Mouse (Mus musculus) heart, postnatal 25 days (tissue): ENCODE data around the gene Ltb4r1. TPM values are rescaled to one million over a fixed set of nuclear protein-coding genes. Genes with fewer than 3 reads are reported as not detected.
A peak's percentile ranks its signal among the peaks of the same experiment; 100 is the strongest.
"Not testable (repeated sequence)": the region's sequence is repeated elsewhere in the genome, so short reads cannot be mapped to it uniquely, and the experiment has no call there.

Experiments used
- DNase-seq: peaks from one replicate; pipeline ENCODE4 v3.0.0; 2022; ENCODE audit warnings: low spot score
- intact Hi-C: fragments of 180-260 bp; cut with DNase I; formaldehyde crosslinking; loops from one replicate; pipeline ENCODE4 v1.15.1; 2025
- total RNA-seq, 2 experiments: library from RNA; stranded (reverse); gene quantifications; 2 replicates each; pipeline ENCODE4 v1.2.3; 2021

The Ltb4r1 gene
- total RNA-seq, 2 experiments from 2014 or later: 0.18 TPM; not detected in 1

DNA sequence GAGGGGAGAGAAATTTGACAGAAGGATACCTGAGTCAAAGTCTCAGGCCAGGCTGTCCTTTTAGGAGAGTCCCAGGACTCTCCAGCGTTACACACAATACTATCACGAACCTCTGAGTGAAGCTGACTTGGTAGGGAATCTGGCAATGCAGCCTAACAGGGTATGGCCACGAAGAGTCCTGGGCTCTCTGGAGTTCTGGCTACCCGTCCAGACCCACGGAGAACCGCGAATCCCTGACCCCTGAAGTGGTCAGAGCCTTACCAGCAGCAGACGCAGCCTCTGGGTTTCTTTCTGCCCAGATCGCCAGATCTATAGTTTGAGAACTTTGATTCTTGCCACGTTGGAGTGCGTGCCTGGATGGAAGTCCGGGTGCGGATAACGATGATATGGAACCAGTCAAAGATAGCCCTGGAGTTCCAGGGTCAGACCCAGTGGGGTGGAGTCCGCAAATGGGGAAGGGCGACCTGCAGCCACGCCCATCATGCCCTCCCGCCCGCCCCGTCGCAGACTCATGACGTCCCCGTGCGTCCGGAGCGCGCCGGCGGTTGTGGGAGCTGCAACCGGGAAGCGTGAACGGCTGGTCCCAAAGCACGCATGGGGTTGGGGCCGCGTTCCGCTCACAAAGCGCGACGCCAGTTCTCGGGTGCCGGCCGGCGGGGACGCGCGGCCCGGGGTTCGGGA, 20.4 kb upstream of the Ltb4r1 start, which contains the start of the genes Dhrs1 and Nop9:
Dhrs1 (minus strand) TSS at position 511 of the 681 bp plus-strand sequence.
Nop9 (plus strand) TSS at position 514 of the 681 bp plus-strand sequence.
- intact Hi-C loops: loop anchor here (1.0 kb wide), 1 partner anchor 63 kb away; no protein-coding TSS in a partner anchor
- DNase-seq: peak; percentile 76

DNA sequence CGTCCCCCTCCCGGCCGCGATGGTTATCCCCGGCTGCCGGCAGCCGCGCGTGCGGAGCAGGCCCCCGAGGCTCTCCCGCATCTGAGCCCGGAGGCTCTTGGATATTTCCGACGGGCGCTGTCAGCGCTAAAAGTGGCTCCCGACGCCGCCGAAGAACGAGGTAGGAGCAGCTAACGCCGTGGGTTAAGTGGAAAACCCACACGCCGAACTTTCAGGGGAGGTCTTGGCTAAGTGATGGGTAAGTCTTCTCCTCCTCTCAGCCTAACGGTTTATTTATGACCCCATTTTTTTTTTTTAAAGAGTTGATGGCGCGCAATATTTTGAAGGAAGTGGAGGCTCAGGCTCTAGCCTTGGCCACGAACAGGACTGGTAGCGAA, 19.9 kb upstream of the Ltb4r1 start:
- intact Hi-C loops: loop anchor here (1.0 kb wide), 1 partner anchor 64 kb away; no protein-coding TSS in a partner anchor
- no peak for DNase-seq

DNA sequence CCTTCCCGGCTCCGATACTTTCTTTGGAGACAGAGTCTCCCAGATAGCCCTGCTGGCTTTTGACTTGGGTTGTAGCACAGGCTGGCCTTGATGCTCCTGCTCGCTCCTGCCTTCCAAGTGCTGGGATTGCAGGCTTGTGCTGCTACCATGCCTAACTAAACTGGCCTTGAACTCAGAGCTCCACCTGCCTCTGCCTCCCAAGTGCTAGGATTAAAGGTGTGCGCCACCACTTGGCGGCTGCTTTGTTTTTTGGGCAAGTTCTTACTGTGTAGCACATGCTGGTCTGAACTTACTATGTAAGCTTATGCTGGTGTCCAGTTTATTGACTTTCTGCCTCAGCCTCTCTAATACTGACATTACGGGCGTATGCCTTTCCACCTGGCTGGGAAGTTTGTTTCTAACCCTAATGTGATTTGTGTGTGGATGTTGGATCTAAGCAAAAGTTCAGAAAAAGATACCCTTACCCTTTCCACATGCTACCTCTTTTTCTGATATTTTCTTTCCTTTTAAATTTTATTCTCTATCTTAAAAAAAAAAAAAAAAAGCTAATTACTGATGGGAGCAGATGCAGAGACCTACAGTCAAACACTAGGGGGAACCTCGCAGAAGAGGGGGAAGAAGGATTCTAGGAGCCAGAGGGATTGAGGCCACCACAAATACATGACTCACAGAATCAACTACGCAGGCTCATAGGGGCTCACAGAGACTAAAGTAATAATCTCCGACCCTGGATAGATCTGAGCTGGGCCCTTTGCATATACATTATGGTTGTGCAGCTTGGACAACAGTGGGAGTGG, 18.5 kb upstream of the Ltb4r1 start:
- intact Hi-C loops: no loop called here
- no peak for DNase-seq

DNA sequence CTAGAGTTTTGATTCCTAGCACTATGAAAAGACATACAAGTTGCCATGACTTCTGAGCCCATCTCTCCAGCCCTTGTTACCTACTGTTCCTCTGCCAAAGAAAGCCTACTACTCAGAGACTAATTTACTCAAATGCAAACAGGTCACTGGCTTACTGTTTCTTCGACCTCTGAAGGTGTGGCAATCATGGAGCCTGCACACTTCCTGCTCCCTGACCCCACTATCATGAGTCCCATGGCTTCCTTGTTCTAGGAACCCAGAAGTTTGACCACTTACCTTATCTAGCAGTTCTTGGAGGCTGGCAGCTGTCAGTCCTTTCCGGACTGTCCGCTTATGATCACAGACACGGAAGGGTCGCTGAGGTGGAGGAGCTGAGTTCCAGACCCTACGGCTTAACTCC, 8.2 kb upstream of the Ltb4r1 start:
- no peak for DNase-seq
- intact Hi-C loops: loop anchor here (5.0 to 10.0 kb wide), 2 partner anchors 130 to 263 kb away; partner anchors contain the start of gene Carmil3

GRCm38 (mm10) chr14:55758363-55758784, 7.4 kb upstream of the Ltb4r1 start, which contains the start of gene Cideb:
TSS of gene Cideb (minus strand) at chr14:55758458.
- intact Hi-C loops: loop anchor here (5.0 to 10.0 kb wide), 2 partner anchors 131 to 264 kb away; partner anchors contain the start of gene Carmil3

DNA sequence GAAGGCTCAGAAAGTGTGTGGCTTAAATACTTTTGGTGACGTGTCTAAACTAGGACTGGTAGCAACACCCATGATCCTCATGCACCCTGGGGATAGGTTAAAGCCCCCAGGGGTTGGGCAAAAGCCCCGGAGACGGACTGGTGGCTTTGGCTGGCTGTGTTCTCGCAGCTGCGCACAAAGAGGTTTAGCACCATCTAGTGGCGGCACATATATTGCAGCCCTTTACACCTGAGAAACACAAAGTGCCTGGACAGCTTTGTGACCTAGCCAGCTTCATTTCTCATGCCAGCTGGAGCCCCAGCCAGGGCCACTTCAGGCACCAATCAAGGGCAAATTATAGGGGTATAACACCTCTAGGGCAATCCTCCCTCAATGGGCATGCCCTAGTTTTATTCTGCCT, 5.6 kb upstream of the Ltb4r1 start:
- DNase-seq: peak; percentile 42
- intact Hi-C loops: not testable (repeated sequence)

More at GRCm38 (mm10) chr14:55758363-55758784, 7.4 kb upstream of the Ltb4r1 start, which contains the start of gene Cideb:
- no peak for DNase-seq

DNA sequence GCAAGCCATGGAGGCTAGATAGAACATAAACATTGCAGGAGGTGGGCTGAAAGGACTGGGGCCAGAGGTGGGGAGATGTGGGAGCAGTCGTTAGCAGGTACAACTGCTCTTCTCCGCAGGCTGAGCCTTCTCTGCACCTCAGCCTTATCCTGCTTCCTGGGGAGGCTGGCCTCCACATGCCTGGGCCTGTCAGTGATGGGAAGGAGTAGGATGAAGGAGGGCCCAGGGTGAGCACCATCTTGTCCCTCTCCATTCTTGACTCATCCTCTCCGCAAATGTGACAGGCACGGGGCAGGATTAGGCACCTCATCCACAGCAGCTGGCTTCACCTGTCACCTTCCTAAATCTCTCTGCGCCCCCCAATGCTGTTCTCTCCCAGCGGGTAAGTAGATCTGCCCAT, 4.6 kb upstream of the Ltb4r1 start, which contains the start of gene Ltb4r2:
Ltb4r2 (plus strand) TSS at position 266 of the 400 bp plus-strand sequence.
- no peak for DNase-seq
- intact Hi-C loops: no loop called here

GRCm38 (mm10) chr14:55762001-55762821, 3.6 kb upstream of the Ltb4r1 start:
- intact Hi-C loops: no loop called here

DNA sequence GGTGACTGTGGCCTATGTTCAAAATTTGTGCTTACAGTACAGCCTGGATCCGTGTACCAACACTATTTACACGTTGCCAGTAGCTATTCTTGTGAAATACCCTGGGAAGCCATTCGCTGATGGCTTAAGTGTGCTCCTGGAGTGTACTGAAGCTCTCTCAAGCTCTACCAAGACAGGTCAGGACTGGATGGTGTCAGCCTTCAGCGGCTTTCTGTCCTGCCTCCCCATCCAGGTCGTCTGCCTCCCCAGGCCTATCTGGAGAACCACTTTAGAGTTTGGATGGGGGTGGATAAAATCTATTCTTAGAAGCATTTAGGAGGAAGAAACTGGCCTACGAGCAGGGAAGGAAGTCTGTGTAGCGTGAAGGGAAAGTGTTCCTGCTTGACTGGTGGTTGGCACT, 2.6 kb upstream of the Ltb4r1 start:
- intact Hi-C loops: no loop called here
- no peak for DNase-seq

More at GRCm38 (mm10) chr14:55762001-55762821, 3.6 kb upstream of the Ltb4r1 start:
- DNase-seq: no peak

DNA sequence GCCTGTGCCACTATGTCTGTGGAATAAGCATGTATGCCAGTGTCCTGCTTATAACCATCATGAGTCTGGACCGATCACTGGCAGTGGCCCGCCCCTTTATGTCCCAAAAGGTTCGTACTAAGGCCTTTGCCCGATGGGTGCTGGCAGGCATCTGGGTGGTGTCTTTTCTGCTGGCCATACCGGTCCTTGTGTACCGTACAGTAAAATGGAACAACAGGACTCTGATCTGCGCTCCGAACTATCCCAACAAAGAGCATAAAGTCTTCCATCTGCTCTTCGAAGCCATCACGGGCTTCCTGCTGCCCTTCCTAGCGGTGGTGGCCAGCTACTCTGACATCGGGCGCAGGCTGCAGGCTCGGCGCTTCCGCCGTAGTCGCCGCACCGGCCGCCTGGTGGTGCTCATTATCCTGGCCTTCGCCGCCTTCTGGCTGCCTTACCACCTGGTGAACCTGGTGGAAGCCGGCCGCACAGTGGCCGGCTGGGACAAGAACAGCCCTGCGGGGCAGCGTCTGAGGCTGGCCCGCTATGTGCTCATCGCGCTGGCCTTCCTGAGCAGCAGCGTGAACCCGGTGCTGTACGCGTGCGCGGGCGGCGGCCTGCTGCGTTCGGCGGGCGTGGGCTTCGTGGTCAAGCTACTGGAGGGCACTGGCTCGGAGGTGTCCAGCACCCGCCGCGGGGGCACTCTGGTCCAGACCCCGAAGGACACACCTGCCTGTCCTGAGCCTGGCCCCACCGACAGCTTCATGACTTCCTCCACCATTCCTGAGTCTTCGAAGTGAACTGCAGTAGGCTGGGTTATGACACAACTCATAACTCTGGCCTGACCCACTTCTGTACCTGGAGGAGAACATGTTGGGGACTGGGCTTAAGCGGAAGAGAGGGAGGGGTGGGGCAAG, 2.0 kb downstream of the Ltb4r1 start:
- intact Hi-C loops: no loop called here

GRCm38 (mm10) chr14:55768555-55768954, 2.8 kb downstream of the Ltb4r1 start:
- intact Hi-C loops: no loop called here
- DNase-seq: no peak

More for the DNA sequence above, 2.0 kb downstream of the Ltb4r1 start:
- DNase-seq: no peak

DNA sequence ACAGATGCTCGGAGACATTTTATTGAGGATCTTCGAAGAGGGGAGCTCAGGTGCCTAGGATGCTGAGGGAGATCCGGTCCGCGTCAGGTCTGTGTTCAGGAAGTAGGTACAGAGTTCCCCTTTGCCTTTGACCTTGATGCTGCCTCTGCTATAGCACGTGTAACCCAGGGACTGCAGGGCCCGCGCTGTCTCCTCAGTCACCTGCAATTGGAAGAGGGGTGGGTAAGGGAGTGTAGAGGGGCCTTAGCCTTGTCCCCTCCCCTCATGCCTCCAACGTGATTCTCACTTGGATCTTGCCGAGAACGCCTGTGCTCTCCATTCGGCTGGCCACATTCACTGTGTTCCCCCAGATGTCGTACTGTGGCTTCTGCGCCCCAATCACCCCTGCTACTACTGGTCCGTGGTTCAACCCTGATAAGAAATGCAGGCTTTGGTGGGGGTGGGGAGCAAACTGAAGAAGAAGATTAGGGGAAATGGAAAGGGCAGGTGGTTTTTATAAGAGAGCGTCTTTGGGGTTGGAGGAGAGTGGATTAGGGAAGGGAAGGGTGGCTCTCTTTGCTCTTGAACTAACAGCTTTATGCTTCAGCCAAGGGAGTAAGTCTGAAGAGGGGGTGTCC, 3.4 kb downstream of the Ltb4r1 start:
- no peak for DNase-seq
- intact Hi-C loops: no loop called here

DNA sequence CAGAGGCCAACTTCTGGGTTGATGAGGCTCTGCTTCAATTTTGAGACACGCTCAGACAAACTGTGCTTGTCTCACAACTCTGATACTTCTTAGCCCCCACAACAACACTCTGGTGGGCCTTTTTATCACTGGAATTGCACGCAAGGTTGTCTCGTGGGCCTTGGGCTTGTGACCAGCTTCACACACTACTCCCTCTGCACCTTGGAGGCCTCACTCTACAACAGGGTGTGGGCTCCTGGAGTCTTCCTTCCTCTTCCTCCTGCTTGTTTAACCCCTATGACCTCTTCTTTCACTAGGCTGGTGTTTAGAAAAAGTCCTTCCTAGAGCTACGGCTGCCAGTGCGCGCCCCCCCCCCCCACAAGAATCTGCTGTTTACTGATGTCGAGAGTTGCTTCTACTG, 10.9 kb downstream of the Ltb4r1 start:
- intact Hi-C loops: loop anchor here (5.0 kb wide), 1 partner anchor 141 kb away; no protein-coding TSS in a partner anchor
- no peak for DNase-seq

DNA sequence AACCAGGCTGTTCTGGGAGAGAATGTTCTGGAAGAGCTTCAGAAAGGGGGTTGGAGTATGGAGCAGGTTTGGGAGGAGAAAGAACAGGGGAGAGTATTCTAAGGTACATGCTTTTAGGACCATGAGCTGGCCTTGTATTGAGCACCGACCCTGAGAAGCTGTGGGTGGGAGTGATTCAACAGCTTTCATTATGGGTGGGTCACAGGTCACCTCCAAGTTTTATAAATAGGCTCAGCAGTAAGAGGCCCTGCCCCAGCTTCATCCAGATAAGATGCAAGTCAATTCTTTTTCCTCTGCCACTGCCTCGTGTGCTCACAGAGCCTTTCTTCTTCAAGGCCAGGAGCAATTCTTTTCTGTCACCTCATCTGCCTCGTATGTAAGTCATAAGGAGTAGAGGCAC, 11.4 kb downstream of the Ltb4r1 start:
- intact Hi-C loops: loop anchor here (5.0 kb wide), 1 partner anchor 140 kb away; no protein-coding TSS in a partner anchor
- peak; percentile 0 for DNase-seq

- DNase-seq: no peak
- intact Hi-C loops: loop anchor here (5.0 kb wide), 1 partner anchor 139 kb away; no protein-coding TSS in a partner anchor
Observed at GRCm38 (mm10) chr14:55777806-55778205, 12.0 kb downstream of the Ltb4r1 start.

DNA sequence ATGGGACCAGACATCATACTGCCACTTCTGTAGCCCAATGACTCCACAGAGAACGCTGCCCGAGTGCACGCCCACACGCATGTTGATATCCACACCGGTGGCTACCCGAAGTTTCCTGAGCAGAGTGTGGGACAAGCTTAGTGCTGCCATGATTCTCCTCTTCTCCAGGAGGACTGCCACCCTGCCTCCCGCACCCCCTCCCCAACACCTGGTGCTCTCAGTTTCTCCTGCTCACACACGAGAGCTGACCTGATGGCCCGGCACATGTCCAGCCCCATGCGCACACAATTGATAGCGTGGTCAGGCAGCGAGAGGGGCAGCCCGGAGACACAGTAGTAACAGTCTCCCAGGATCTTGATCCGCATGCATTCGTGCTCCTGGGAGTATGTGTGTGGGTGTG, 12.9 kb downstream of the Ltb4r1 start:
- intact Hi-C loops: loop anchor here (5.0 kb wide), 1 partner anchor 139 kb away; no protein-coding TSS in a partner anchor
- DNase-seq: peak; percentile 0

GRCm38 (mm10) chr14:55779656-55780055, 13.9 kb downstream of the Ltb4r1 start:
- intact Hi-C loops: loop anchor here (2.0 to 5.0 kb wide), 2 partner anchors 83 to 138 kb away; no protein-coding TSS in a partner anchor
- DNase-seq: no peak

- DNase-seq: no peak
Observed at GRCm38 (mm10) chr14:55780736-55781135, 15.0 kb downstream of the Ltb4r1 start.

More at GRCm38 (mm10) chr14:55780736-55781135, 15.0 kb downstream of the Ltb4r1 start:
- intact Hi-C loops: loop anchor here (2.0 kb wide), 1 partner anchor 82 kb away; no protein-coding TSS in a partner anchor
